Mouse (Mus musculus) embryo, embryonic 11.5 days (tissue): Measurements from ENCODE around the gene Ptcd3.
"Not testable (repeated sequence)": the region's sequence is repeated elsewhere in the genome, so short reads cannot be mapped to it uniquely, and the experiment has no call there.

Source experiments
- DNase-seq: peaks from one replicate; pipeline ENCODE4 v3.0.0-alpha.2; 2012; ENCODE audit warnings: low read depth, low spot score

Ptcd3 gene

GRCm38 (mm10) chr6:71908481-71909381 lies at the start of gene Ptcd3, which contains the start of gene Polr1a:
Ptcd3 (minus strand) TSS chr6:71908750.
Polr1a (plus strand) TSS chr6:71909053.
- DNase-seq, result peak; percentile 90

- DNase-seq, result no peak
These were observed 42.6 kb upstream of the Ptcd3 start for GRCm38 (mm10) chr6:71951192-71951591.

DNA sequence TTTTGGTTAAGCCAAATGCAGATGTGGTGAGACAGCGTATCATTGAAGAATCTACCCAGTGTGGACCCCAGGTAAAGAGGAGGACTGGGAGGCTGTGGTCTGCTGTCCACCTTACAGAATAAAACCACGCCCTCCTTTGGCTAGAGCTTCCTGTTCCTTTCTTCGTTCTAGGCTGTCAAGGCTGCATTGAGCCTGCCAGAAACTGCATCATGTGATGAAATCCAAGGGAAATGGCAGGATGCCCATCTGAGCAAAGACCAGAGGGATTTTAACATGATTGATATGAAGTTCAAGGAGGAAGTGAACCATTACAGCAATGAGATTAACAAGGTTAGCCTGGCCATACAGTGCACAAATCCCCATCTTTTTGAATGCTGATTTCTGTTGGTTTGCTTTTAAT lies 42.0 kb upstream of the Ptcd3 start:
- no peak for DNase-seq

- DNase-seq, result no peak
These were observed 41.2 kb upstream of the Ptcd3 start for GRCm38 (mm10) chr6:71949721-71950120.

GRCm38 (mm10) chr6:71946121-71946520 lies 37.6 kb upstream of the Ptcd3 start:
- DNase-seq, result no peak

- no peak for DNase-seq
These were observed 36.6 kb upstream of the Ptcd3 start for GRCm38 (mm10) chr6:71945101-71945500.

GRCm38 (mm10) chr6:71940912-71941311 lies 32.4 kb upstream of the Ptcd3 start:
- no peak for DNase-seq

- no peak for DNase-seq
These were observed 27.2 kb upstream of the Ptcd3 start for GRCm38 (mm10) chr6:71935737-71936136.

DNA sequence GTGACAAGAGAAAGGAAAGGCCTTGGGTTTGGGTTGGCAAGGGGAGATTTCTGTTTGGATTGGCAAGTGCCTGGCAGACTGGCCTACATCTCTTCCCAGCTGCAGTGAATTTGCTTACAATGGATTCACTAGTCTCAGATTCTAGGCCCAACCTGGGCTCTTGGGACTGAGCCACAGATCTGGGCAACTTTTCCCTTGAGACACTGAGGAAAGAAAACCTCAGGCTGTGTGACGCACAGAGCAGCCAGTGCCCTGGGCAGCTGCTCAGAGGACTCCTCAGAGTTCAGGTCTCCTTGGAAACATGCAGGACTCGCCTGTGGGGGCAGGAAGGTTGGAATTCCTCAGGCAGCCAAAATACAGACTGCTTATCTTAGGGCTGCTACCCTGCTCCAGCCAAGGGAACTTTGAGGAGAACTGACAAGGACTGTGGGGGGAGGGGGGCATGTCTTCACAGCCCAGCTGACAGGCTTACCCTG lies 25.6 kb upstream of the Ptcd3 start:
- no peak for DNase-seq

DNA sequence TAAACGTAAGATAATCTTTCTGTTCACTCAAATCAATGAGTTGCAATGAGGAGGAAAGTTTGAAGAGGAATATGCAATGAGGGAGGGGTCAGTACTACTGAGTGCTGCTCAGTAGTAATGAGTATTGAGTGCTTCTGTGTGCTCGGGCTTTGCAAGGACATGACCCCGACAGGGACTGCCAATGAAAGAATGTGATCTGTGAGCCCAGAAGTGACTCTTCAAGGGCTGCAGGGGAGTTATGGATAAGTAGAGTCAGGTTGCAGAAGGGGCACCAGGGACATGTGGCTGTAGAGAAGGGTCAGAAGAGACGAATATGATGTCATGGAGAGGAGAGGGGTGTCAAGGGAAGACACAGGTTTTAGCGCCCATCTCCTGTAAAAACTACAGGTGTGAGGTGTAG lies 23.8 kb upstream of the Ptcd3 start:
- no peak for DNase-seq

- no peak for DNase-seq
These were observed 22.4 kb upstream of the Ptcd3 start for GRCm38 (mm10) chr6:71930830-71931437.

- no peak for DNase-seq
These were observed 21.5 kb upstream of the Ptcd3 start for GRCm38 (mm10) chr6:71930053-71930452.

DNA sequence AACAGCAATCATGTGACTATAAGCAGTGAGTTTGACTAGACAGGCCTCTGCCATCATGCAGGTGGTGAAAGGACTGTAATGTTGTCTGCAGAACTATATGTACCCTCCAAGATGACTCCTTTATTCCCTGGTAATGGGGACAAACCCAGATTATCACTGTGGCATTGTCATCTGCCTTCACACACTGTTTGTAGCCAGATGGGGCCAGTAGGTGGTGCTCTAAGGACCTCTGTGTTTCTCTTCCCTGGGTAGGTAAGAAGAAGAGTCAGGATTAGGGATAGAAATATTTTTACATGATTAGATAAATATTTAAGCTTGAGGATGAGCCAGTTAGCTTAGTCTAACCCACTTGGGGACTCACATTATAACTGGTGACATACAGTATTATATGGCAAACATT lies 19.4 kb upstream of the Ptcd3 start:
- DNase-seq, result peak; percentile 23

GRCm38 (mm10) chr6:71925233-71925632 lies 16.7 kb upstream of the Ptcd3 start:
- DNase-seq, result not testable (repeated sequence)

- no peak for DNase-seq
These were observed 12.2 kb upstream of the Ptcd3 start for GRCm38 (mm10) chr6:71920752-71921151.

DNA sequence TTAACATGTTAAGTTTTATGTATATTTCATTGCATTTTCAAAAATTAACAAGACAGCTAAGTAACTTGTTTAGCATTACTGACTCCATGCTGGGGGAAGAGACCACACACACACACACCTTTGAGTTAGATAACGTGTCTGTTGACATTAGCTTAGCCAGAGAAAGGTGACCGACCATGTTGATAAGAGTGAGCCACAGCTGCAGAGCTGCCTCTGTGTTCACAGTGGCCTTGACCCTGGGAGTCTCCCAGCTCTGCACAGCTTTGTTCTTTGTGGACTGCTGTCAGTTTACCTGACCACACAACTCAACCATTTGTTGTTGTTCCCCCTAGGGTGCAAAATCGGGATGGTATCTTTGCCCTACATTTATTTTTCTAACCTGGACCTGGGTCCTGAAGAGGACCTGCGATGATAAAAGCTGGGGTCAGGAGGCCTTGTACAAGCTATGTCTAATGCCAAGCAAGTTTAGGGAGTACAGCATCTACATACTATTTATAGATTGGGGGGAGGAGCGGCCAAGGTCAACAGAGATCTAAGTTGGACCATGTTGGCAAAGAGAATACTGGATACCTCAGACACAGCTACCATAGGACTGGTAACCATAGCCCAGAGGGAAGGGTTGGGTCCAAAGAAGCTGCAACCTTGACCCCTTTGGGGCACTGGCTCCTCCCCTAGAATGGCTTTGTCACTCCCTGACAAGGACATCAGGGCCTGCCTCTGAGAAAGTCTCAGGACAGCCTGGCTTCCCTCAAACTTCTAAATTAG lies 3.3 kb upstream of the Ptcd3 start:
- no peak for DNase-seq

- no peak for DNase-seq
These were observed 1.3 kb upstream of the Ptcd3 start for GRCm38 (mm10) chr6:71909840-71910239.

GRCm38 (mm10) chr6:71909384-71909783 lies 834 bp upstream of the Ptcd3 start:
- DNase-seq, result no peak

DNA sequence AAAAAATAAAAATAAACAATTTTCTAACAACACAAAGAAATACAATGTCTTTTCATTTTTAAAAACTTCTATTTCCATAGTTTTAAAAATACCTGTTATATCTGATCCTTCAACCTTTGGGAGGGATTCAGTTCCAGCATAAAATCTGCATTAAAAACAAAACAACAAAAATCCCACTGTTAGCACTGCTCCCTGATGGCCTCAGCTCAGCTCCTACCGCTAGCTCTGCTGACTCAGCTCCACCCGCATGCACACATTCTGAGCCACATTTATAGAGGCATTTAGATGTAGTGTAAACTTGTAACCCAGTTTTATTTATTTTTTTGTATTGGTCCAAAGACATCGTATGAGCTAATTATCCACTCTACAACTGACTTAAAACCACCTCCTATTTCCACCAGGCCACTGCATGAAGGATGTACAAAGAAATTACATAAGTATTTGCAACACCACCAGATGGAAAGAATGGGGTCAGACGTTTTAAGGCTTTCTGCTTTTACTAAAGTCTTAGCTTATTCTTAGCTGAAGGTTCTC lies 781 bp downstream of the Ptcd3 start:
- DNase-seq, result no peak

GRCm38 (mm10) chr6:71893263-71893662 lies 15.3 kb downstream of the Ptcd3 start:
- no peak for DNase-seq

GRCm38 (mm10) chr6:71877965-71878760 lies 30.4 kb downstream of the Ptcd3 start:
- no peak for DNase-seq
